Mouse (Mus musculus) testis, adult 2 months (tissue): ENCODE data around the gene Msto1.

ENCODE experiments used
- CTCF ChIP-seq: fragments of 200-500 bp; IDR thresholded peaks from 2 replicates; pipeline ENCODE4 v1.5.1; 2012; ENCODE audit warnings: low read depth, mild to moderate bottlenecking, inconsistent platforms, low read length, moderate library complexity; ENCODE audit not compliant: control insufficient read depth, insufficient read depth, insufficient replicate concordance
- POLR2A ChIP-seq: fragments of 200-500 bp; IDR thresholded peaks from 2 replicates; pipeline ENCODE4 v1.6.1; 2012; ENCODE audit warnings: low read depth, mild to moderate bottlenecking, inconsistent platforms, low read length, moderate library complexity; ENCODE audit not compliant: control insufficient read depth

DNA sequence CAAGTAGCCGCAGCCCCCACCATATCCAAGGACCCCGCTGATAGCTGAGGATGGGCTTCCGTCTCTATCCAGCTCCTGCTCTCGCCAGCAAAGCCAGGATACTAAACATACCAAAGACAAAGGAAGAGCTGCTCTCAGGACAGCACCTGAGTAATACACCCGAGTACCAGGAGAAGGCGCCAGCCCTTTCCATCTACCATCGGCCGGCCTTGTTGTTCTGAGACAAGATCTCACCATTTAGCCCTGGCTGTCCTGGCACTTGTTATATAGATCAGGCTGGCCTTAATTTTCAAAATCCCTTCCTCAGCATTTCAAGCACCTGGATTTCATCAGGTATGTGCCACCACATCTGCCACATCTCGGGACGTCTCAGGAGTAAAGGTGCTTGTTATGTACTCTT, 25.3 kb upstream of the Msto1 start:
- TF ChIP-seq POLR2A = no peak
- TF ChIP-seq CTCF = no peak
